Mouse (Mus musculus): Measurements from ENCODE around the gene Tnfrsf9. TPM values are rescaled to one million over a fixed set of nuclear protein-coding genes. Genes with fewer than 3 reads are reported as not detected.

Tnfrsf9 gene
- total RNA-seq, 4 experiments from 2014 or later, result 0.12 to 0.29 (median 0.22) TPM

- no peak for DNase-seq (ENCODE audit: low spot score)
Measured at GRCm38 (mm10) chr4:150990148-150990547, 75.8 kb downstream of the Tnfrsf9 start.

Other genes starting within 250 kb of the Tnfrsf9 start
- 10 to 100 TPM in 2 of 4 experiments, 1 to 10 TPM in 2; 8.5 to 23.4 (median 11.4) TPM for gene Errfi1, start 60.6 kb upstream of the Tnfrsf9 start, total RNA-seq (2022)
- 100 to 1,000 TPM; 275 to 312 (median 290) TPM for gene Park7, start 125 bp upstream of the Tnfrsf9 start, total RNA-seq (2022)
- gene Uts2, start 82.5 kb downstream of the Tnfrsf9 start, total RNA-seq (2022), result not detected
- 10 to 100 TPM in 3 of 4 experiments, 1 to 10 TPM in 1; 7.6 to 19.1 (median 16.9) TPM for gene Per3, start 130.1 kb downstream of the Tnfrsf9 start, total RNA-seq (2022)
- 10 to 100 TPM; 51.7 to 66.2 (median 62.3) TPM for gene Vamp3, start 143.4 kb downstream of the Tnfrsf9 start, total RNA-seq (2022)
- under 1 TPM in 2 of 4 experiments, not detected in 2; 0.37 to 0.44 TPM for gene Gm13090, start 175.0 kb downstream of the Tnfrsf9 start, total RNA-seq (2022)